Mouse (Mus musculus): Measurements from ENCODE around the gene Cacna1g.

DNA sequence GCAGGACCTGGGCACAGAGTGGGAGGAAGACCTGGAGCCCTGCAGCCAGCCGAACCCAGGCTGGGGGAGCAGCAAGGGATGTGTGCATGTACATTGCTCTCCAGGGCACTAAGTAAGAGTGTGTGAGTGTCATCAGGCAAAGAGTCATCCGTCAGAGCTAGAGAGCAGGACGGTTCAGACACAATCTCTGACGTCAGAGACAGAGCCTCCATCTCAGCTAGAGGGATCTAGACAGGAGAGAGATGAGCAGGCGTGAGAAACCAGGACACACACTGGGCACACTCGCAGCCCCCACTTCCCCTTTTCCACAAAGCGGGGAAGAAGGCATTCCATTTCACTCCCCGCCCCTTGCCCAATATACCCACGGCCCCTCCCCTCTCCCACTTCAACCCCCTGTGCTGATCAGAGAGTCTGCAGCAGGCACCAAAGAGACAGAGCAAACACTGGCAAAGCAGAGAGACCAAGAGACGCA, 61.0 kb downstream of the Cacna1g start:
- no peak for TF ChIP-seq GATA1 (IDR thresholded peaks at IDR 0.05; ENCODE audit: borderline replicate concordance, low read length)
- TF ChIP-seq FLI1 (IDR thresholded peaks at IDR 0.05; ENCODE audit: low read length), result no peak

Data from megakaryocyte, embryonic 14.5 days (primary cell).